Mouse (Mus musculus) megakaryocyte, embryonic 14.5 days (primary cell): Measurements from ENCODE around the gene Mlst8.
"Not testable (repeated sequence)": the region's sequence is repeated elsewhere in the genome, so short reads cannot be mapped to it uniquely, and the experiment has no call there.

Source experiments
- FLI1 ChIP-seq: IDR thresholded peaks from 2 replicates; pipeline ENCODE4 v1.6.1; 2012; ENCODE audit warnings: low read length, inconsistent platforms, mixed read lengths
- GATA1 ChIP-seq: IDR thresholded peaks from 3 replicates; pipeline ENCODE4 v1.6.1; 2012; ENCODE audit warnings: mixed read lengths, low read length, inconsistent platforms, borderline replicate concordance

GRCm38 (mm10) chr17:24455523-24456206 is 23.2 kb downstream of the Mlst8 start:
- not testable (repeated sequence) for TF ChIP-seq GATA1, FLI1
